Mouse (Mus musculus) myocyte (in vitro differentiated cells): Measurements from ENCODE around the gene H2-Q10. TPM values are rescaled to one million over a fixed set of nuclear protein-coding genes. Genes with fewer than 3 reads are reported as not detected.
"Not testable (repeated sequence)": the region's sequence is repeated elsewhere in the genome, so short reads cannot be mapped to it uniquely, and the experiment has no call there.

Experiments
- H3K27me3 ChIP-seq: one replicate; pipeline ENCODE4 v1.6.1; 2011; ENCODE audit not compliant: control insufficient read depth, insufficient read depth, insufficient read length
- H3K36me3 ChIP-seq: one replicate; pipeline ENCODE4 v1.6.1; 2011; ENCODE audit not compliant: control insufficient read depth, insufficient read depth
- H3K4me2 ChIP-seq: one replicate; pipeline ENCODE4 v1.6.1; 2011; ENCODE audit warnings: low read depth, control low read depth
- H3K4me3 ChIP-seq: one replicate; pipeline ENCODE4 v1.5.1; 2011; ENCODE audit warnings: mild to moderate bottlenecking, control low read depth, moderate library complexity
- H3K79me2 ChIP-seq: one replicate; pipeline ENCODE4 v1.6.1; 2011; ENCODE audit not compliant: control insufficient read depth, insufficient read depth
- H3ac ChIP-seq: one replicate; pipeline ENCODE4 v1.6.1; 2011; ENCODE audit not compliant: control insufficient read depth, insufficient read length
- CEBPB ChIP-seq: IDR thresholded peaks from 2 replicates; pipeline ENCODE4 v1.6.1; 2011; ENCODE audit warnings: mild to moderate bottlenecking, moderate library complexity; ENCODE audit not compliant: poor library complexity, insufficient read depth, severe bottlenecking
- E2F4 ChIP-seq: IDR thresholded peaks from one replicate; pipeline ENCODE4 v1.6.1; 2011; ENCODE audit warnings: mild to moderate bottlenecking, control low read depth, moderate library complexity; ENCODE audit not compliant: insufficient read depth
- MAX ChIP-seq: IDR thresholded peaks from one replicate; pipeline ENCODE4 v1.6.1; 2011; ENCODE audit warnings: low read depth, mild to moderate bottlenecking, control low read depth
- MYOD1 ChIP-seq, 3 experiments: IDR thresholded peaks; one replicate each; pipeline ENCODE4 v1.6.1; 2011; ENCODE audit warnings: control low read depth in 2 of 3, low read depth in 2 of 3, mild to moderate bottlenecking in 2 of 3, moderate library complexity in 1 of 3; ENCODE audit not compliant: insufficient read length in 2 of 3, control insufficient read depth in 1 of 3
- MYOG ChIP-seq, 3 experiments: IDR thresholded peaks; one replicate each; pipeline ENCODE4 v1.6.1; 2011; ENCODE audit warnings: control low read depth in 2 of 3, low read depth in 2 of 3, mild to moderate bottlenecking in 2 of 3; ENCODE audit not compliant: insufficient read length in 2 of 3, control insufficient read depth in 1 of 3, insufficient read depth in 1 of 3
- POLR2A ChIP-seq: IDR thresholded peaks from one replicate; pipeline ENCODE4 v1.6.1; 2011; ENCODE audit warnings: low read depth, mild to moderate bottlenecking, control low read depth, moderate library complexity; ENCODE audit not compliant: insufficient read length
- POLR2AphosphoS2 ChIP-seq: IDR thresholded peaks from one replicate; pipeline ENCODE4 v1.6.1; 2011; ENCODE audit warnings: low read depth, control low read depth; ENCODE audit not compliant: insufficient read length
- REST ChIP-seq: IDR thresholded peaks from one replicate; pipeline ENCODE4 v1.6.1; 2011; ENCODE audit warnings: mild to moderate bottlenecking, control low read depth, moderate library complexity; ENCODE audit not compliant: insufficient read depth, insufficient read length
- SRF ChIP-seq: IDR thresholded peaks from one replicate; pipeline ENCODE4 v1.6.1; 2011; ENCODE audit warnings: low read depth; ENCODE audit not compliant: control insufficient read depth, insufficient read length
- TCF12 ChIP-seq: IDR thresholded peaks from one replicate; pipeline ENCODE4 v1.6.1; 2011; ENCODE audit warnings: mild to moderate bottlenecking, control low read depth; ENCODE audit not compliant: poor library complexity, insufficient read depth, severe bottlenecking
- TCF3 ChIP-seq: IDR thresholded peaks from one replicate; pipeline ENCODE4 v1.6.1; 2011; ENCODE audit warnings: low read depth, control low read depth; ENCODE audit not compliant: insufficient read length
- USF1 ChIP-seq: IDR thresholded peaks from one replicate; pipeline ENCODE4 v1.6.1; 2011; ENCODE audit warnings: low read depth, mild to moderate bottlenecking, control low read depth, moderate library complexity
- polyA plus RNA-seq: library from polyadenylated mRNA; unstranded; fragments of >200 nt; fragmentation: generic; extraction: Trizol; gene quantifications from one replicate; pipeline ENCODE4 v1.2.1, GENCODE M21; 2012; ENCODE audit warnings: missing spikeins

The H2-Q10 gene
- polyA plus RNA-seq, 1 experiment, result 0.02 TPM

DNA sequence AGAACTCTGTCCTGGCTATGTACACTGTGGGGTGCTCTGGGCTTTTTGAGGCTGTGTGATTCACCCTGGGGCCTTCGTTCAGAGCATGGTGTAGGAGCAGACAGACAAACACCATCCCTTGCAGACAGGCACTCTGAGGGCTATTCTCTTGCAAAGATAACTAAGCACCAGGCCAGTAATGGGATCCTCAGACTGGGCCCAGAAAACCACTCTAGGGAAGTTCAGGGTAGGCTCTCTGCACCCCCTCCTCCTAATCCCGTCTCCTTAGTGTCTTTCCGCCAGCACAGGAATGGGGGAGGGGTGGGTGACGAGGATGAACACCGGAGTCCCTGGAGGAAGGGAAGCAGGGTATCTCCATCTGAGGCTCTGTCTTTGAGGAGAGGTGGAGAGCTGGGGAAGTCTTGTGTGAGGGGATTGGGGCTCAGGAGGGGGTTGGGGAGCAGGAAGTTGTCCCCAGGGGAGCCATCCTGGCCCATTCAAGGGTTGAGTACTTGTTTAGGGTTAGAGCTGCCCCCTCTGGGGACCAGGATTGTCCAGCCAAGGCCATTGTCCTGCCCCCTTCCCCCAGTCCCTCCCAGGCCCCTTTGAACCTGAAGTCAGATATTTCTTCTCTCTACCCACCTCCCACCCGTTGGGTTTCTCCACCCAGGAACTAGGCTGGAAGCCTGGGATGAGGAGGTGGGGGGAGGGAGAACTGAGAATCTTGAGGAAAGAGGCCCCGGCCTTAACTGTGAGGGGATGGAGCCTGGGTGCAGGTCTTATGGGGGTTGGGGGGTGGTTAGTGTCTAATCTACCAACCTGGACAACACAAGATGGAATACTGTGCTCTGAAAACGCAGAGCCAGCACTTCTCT lies 35.0 kb downstream of the H2-Q10 start:
- H3ac ChIP-seq, result no peak overlapping the region
- TF ChIP-seq REST (no peak), USF1 (no peak), MYOD1 (IDR thresholded peaks at IDR 0.05; ENCODE audit: control insufficient read depth in 1 of 3, insufficient read length in 2 of 3, low read depth in 2 of 3) (no peak), E2F4 (no peak), MYOG (IDR thresholded peaks at IDR 0.05; ENCODE audit: control insufficient read depth in 1 of 3, insufficient read depth in 1 of 3, insufficient read length in 2 of 3, low read depth in 2 of 3) (no peak), MAX (no peak), POLR2A (no peak), TCF3 (no peak), CEBPB (no peak), SRF (no peak), TCF12 (no peak), POLR2AphosphoS2 (no peak)
- H3K4me3 ChIP-seq, result no peak overlapping the region
- H3K27me3 ChIP-seq, result peaks cover 7% of the 10 kb centered on the region
- H3K36me3 ChIP-seq, result no peaks in the 10 kb centered on the region
- H3K79me2 ChIP-seq, result no peaks in the 10 kb centered on the region
- H3K4me2 ChIP-seq, result no peak overlapping the region

DNA sequence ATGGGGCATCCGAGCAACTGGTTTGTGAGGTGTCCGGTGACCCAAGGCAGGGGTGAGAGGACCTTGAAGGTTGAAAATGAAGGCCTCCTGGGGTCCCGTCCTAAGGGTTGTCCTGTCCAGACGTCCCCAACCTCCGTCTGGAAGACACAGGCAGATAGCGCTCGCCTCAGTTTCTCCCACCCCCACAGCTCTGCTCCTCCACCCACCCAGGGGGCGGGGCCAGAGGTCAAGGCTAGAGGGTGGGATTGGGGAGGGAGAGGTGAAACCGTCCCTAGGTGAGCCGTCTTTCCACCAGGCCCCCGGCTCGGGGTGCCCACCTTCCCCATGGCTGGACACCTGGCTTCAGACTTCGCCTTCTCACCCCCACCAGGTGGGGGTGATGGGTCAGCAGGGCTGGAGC lies 35.9 kb downstream of the H2-Q10 start, which contains the start of gene Pou5f1:
Gene Pou5f1 (plus strand): TSS at position 243 of the 400 bp plus-strand sequence.
- TF ChIP-seq POLR2AphosphoS2 (no peak), MYOG (IDR thresholded peaks at IDR 0.05; ENCODE audit: control insufficient read depth in 1 of 3, insufficient read depth in 1 of 3, insufficient read length in 2 of 3, low read depth in 2 of 3) (no peak), USF1 (no peak), SRF (no peak), POLR2A (no peak), E2F4 (no peak), MYOD1 (IDR thresholded peaks at IDR 0.05; ENCODE audit: control insufficient read depth in 1 of 3, insufficient read length in 2 of 3, low read depth in 2 of 3) (no peak), REST (no peak), TCF12 (no peak), CEBPB (no peak), MAX (no peak), TCF3 (no peak)
- H3K27me3 ChIP-seq, result peaks cover 7% of the 10 kb centered on the region

GRCm38 (mm10) chr17:35506881-35507280 lies 37.0 kb downstream of the H2-Q10 start:
- no peak overlapping the region for H3ac ChIP-seq

More for the DNA sequence above, 35.9 kb downstream of the H2-Q10 start, which contains the start of gene Pou5f1:
- Histone ChIP-seq H3K79me2 (no peaks in the 10 kb centered on the region), H3ac (no peak within 1 kb of the TSS), H3K36me3 (no peaks in the 10 kb centered on the region), H3K4me3 (no peak within 1 kb of the TSS), H3K4me2 (no peak within 1 kb of the TSS)

GRCm38 (mm10) chr17:35507556-35508260 lies 37.8 kb downstream of the H2-Q10 start:
- Histone ChIP-seq H3K36me3 (peaks cover 2% of the 10 kb centered on the region), H3K4me2 (no peak overlapping the region), H3K27me3 (peaks cover 7% of the 10 kb centered on the region), H3K79me2 (no peaks in the 10 kb centered on the region), H3ac (no peak overlapping the region), H3K4me3 (no peak overlapping the region)
- TF ChIP-seq TCF3 (no peak), POLR2AphosphoS2 (no peak), MYOD1 (IDR thresholded peaks at IDR 0.05; ENCODE audit: control insufficient read depth in 1 of 3, insufficient read length in 2 of 3, low read depth in 2 of 3) (no peak), MYOG (IDR thresholded peaks at IDR 0.05; ENCODE audit: control insufficient read depth in 1 of 3, insufficient read depth in 1 of 3, insufficient read length in 2 of 3, low read depth in 2 of 3) (no peak), E2F4 (no peak), MAX (no peak), SRF (no peak), USF1 (no peak), TCF12 (no peak), POLR2A (no peak)

More at GRCm38 (mm10) chr17:35506881-35507280, 37.0 kb downstream of the H2-Q10 start:
- peaks cover 7% of the 10 kb centered on the region for H3K27me3 ChIP-seq
- H3K4me2 ChIP-seq, result no peak overlapping the region
- TF ChIP-seq POLR2AphosphoS2, result no peak
- no peak for TF ChIP-seq E2F4
- TF ChIP-seq SRF, result no peak
- TF ChIP-seq MYOD1 (IDR thresholded peaks at IDR 0.05; ENCODE audit: control insufficient read depth in 1 of 3, insufficient read length in 2 of 3, low read depth in 2 of 3), result no peak
- TF ChIP-seq CEBPB, result no peak
- no peak for TF ChIP-seq MYOG (IDR thresholded peaks at IDR 0.05; ENCODE audit: control insufficient read depth in 1 of 3, insufficient read depth in 1 of 3, insufficient read length in 2 of 3, low read depth in 2 of 3)
- TF ChIP-seq REST, result no peak
- TF ChIP-seq MAX, result no peak
- no peak for TF ChIP-seq POLR2A
- TF ChIP-seq TCF12, result no peak
- no peak for TF ChIP-seq TCF3
- no peak for TF ChIP-seq USF1
- H3K79me2 ChIP-seq, result no peaks in the 10 kb centered on the region
- no peak overlapping the region for H3K4me3 ChIP-seq
- H3K36me3 ChIP-seq, result no peaks in the 10 kb centered on the region

- not testable (repeated sequence) for H3K79me2 ChIP-seq, H3K4me3 ChIP-seq, H3K36me3 ChIP-seq, H3K4me2 ChIP-seq, H3K27me3 ChIP-seq, H3ac ChIP-seq
Measured at GRCm38 (mm10) chr17:35508279-35508678, 38.4 kb downstream of the H2-Q10 start.
